Mouse (Mus musculus) ES-CJ7 (cell line): ENCODE measurements around the gene Pim1.

Source experiments
- DNase-seq: peaks from one replicate; pipeline ENCODE4 v3.0.0; 2011; ENCODE audit warnings: low read depth, low spot score

Gene Pim1

DNA sequence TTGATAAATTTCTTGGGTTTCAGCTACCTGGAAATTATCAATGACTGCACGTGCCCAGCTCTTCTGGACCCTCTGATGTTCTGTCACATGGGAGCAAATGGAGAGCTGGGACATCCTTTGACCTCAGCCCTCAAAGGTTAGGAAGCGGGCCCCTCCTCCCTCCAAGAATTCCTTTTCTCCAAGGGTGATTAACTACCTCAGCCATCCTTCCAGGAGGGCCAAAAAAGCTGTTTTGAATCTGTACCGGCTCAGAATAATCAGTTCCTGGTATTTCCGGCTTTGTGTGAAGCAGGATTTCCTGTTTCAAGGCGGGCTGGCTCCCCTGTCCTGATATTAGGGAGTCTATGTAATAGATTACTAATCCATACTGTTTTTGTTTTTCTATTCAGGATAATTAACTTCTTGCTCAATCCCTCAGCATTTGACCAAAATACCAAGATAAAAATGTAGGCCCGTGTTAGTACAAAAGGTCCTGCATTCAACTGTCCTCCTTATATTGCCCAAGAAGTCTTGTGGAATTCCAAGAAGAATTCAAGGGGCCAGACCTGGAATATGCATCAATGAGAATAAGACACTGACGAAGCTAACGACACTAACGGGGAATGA, 25.0 kb upstream of the Pim1 start:
- DNase-seq, result peak; percentile 86

DNA sequence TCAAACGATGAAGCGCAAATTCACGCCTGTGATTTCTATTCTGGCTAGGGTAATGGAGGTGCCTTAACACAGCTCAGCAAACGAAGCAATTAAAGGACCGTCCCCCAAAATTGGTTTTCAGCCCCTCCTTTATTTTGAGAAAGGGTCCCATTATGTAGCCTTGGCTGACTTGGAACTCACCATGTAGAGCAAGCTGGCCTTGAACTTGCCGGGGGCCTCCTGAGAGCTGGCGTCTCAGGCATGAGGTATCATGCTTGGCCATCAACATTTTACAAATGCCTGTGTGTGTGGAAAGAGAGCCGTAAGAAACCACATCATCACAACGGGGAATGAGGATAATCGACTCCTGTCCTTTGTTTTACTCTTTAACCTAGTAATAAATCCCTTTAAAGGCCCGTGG, 23.5 kb upstream of the Pim1 start:
- DNase-seq, result no peak

DNA sequence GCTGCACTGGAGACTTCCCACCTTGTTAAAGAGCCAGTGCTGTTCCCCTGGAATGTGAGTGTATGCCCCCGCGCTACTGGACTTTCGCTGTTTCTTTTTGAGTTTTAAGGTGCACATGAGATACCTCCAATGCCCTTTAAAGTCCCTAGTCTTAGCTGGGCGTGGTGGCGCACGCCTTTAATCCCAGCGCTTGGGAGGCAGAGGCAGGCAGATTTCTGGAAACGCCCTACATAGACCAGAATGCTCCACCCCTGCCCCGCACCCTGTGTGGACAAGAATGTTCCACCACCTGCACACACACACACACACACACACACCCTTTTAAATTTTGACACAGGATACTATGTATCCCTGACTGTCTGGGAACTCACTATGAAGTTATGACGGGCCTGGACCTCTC, 17.1 kb upstream of the Pim1 start:
- peak; percentile 42 for DNase-seq

DNA sequence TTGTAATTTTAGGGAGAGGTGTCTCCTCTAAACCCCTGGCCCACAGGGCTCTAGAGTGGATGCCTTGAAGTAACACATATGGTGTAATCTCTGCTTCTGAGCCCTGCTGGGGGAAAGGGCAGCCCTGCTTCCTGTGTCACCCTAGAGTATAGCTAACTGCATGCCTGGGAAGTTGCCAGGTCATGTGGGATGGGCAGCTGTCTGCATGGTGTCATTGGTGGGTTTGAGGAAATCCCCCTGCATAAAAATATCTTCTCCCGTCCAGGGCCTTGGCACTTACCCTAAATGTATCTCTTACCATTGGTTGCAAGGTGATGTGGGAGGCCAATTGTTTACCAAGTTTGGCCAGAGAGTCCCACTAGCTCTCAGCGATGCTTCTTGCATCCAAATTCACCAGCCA, 16.5 kb upstream of the Pim1 start:
- no peak for DNase-seq

DNA sequence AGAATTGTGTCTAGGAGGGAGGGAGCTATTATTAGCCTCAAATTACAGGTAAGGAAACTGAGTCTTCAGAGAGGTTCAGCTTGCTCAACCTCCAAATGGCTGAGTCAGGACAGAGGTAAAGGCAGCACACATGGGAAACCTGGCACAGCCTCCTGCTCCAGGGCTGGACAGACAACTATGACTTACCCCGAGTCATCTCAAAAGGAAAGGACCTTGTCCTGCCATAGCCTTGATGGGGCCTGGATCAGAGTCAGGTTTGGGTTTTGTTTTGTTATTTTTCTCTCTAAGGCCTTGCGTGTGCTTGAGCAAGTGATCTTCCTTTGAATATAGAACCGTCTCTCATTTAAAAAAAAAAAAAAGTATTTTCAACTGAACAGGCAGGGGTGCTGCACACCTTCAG, 15.4 kb upstream of the Pim1 start:
- no peak for DNase-seq

DNA sequence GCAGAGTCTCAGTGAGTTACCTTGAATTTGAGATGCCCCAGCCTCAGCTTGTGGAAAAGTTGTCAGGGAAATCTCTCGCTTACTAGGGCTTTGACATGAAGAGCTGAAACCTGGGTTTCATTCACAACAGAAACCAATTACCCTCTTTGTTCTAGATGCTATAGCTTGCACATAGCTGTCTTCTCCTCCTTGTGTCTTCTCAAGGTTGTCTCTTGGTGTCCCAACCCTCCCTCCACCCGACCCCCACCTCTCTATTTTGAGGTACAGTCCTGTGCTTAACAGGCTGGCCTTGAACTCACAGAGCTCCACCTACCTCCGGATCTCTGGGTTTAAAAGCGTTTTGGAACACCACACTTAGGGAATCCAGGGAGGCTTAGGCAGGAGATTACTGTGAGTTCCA, 14.1 kb upstream of the Pim1 start:
- peak; percentile 72 for DNase-seq

DNA sequence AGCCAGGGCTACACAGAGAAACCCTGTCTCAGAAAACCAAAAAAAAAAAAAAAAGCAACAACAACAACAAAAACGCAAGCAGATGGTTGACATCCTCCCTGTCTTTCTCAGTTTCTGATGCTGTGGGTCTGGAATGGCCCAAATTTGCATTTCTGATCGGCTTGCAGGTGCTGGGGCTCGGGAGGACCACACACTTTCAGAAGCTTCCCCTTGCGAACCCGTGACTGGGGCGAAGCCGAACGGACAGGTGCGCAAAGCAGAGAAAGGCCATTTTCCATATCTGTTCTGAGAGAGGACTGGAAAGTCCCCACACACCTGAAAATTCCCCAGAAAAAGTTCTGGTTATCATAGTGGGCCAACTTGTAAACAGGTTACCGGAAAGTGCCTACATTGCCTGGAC, 13.2 kb upstream of the Pim1 start:
- peak; percentile 61 for DNase-seq

DNA sequence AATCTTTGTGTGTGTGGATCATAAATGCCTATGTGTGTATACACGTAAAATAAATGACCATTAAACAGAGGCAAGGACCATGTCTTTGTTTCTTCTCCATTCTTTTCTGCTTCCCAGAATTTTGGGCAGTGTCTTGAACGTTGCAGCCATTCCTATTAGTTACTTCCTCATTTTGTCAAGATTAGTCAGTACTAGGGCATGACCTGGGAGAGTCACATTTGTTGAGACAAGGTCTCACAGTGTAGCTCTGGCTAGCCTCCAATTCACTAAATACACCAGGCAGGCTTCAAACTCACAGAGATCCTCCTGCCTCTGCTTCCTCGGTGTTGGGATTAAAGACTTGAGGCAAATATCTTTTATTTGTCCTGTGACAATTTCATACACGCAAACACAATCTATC, 12.3 kb upstream of the Pim1 start:
- no peak for DNase-seq

DNA sequence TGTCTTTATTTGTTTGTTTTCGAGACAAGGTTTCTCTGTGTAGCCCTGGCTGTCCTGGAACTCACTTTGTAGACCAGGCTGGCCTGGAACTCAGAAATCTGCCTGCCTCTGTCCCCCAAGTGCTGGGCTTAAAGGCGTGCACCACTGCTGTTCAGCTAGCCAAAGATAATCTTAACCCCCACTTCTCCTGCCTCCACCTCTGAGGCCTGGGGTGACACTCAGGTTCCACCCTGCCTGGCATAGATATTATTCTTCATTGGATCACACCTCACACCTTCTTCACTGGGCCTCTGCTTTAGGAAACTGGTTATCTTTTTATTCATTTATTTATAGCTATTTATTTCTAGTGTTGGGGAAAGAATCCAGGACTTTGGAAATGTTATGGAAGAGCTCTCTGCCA, 10.3 kb upstream of the Pim1 start:
- DNase-seq, result no peak

DNA sequence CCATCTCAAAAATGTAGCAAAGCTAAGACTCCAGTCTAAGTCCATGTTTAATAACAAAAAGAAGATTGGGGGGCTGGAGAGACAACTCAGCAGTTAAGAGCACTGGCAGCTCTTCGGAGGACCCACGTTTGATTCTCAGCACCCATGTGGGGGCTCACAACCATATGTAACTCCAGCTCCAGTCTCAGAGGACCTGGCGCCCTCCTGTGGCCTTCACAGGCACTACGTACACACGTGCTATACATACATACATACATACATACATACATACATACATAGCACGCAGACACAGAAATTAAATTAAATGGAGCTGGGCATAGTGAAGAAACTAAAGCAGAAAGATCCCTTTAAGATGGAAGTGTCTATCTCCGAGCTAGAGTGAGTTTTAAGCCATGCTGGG, 7.9 kb upstream of the Pim1 start:
- peak; percentile 56 for DNase-seq

DNA sequence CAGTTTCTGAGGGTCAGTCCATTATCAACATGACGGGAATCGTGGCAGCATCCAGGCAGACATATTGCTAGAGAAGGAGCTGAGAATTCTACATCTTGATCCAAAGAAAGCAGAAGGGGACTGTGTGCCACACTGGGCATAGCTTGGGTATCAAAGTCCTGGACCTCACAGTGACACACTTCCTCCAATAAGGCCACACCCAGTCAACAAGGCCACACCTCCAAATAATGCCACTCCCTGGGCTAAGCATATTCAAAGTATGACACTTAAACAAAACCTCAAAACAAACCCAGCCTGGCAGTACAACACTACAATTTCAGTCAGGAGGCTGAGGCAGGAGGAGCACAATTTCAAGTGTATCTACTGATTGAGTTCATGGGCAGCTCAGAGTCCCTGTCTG, 7.3 kb upstream of the Pim1 start:
- no peak for DNase-seq

DNA sequence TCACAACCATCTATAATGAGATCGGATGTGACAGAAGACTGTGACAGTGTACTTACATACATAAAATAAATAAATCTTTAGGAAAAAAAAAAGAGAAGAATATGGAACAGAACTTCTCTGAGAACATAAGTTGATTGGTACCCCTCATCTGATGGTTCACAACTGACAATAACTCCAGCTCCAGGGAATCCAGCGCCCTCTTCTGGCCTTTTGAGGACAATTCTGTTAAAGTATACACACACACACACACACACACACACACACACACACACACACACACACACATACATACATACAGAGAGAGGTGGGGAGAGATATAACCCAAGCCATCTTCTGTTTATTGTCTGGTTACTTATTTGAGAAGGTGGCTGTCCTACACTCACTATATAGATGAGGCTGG, 6.1 kb upstream of the Pim1 start:
- peak; percentile 48 for DNase-seq

DNA sequence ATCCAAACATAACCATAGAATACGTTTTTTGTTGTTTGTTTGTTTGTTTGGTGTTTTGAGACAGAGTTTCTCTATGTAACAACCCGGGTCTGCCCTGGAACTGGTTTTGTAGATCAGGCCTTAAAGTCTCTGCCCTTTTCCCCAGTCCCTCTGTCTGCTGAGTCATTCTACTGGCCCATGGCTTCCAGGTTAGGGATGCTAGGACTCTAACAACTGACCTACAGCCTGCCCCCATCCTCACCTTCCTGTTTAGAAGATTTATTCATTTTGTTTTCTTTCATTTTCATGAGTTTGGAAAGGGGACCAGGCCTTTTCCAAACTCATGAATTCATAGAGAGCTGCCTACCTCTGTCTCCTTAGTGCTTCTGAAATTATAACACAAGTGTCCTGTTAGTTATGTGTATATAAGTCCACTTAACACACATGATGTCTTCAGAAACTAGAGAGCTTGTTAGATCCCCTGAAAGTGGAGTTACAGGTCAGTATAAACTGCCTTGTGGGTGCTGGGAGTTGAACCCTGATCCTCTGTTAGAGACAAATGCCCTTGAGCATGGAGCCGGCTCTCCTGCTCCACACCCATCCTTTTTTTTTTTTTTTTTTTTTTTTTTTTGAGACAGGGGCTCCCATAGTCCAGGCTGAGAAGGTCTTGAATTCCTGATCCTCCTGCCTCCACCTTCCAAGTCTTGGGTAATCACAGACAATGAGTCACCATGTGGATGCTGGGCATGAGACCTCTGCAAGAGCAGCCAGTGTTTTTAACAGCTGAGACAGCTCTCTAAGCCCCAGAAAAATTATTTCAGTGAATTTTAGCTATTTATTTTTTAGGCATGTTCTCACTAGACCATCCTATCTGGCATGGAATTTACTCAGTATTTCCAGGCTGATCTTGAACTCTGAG, 5.0 kb upstream of the Pim1 start:
- peak; percentile 53 for DNase-seq

DNA sequence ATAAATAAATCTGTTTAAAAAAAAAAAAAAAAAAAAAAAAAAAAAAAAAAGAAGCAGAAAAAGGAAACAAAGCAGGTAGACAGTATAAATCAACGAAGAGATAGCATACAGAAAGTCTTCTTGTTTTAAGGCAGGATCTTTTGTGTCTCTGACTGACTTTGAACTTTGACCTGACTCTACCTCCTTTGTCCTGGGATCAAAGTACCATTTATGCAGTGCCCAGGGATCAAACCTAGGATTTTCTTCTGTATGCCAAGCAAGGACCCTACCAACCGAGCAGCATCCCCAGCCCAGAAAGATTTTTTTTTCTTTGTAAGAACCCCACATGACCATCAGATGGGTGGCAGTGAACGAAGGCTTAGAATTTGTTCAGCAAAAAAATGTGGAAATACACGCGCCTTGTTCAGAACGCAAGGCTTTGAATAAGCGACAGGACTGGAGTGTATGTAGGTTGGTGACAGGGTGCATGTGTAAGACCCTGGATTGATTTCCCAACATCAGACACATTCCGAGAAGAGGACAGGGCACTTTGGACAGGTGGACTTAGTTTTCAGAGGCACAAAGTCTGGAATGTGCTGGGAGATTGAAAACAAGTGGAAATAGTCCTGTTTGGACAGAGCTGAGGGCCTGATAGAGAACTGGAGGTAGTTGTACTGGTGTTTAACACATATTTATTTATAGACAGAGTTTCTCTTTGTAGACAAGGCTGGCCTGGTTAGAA, 2.1 kb upstream of the Pim1 start:
- no peak for DNase-seq

DNA sequence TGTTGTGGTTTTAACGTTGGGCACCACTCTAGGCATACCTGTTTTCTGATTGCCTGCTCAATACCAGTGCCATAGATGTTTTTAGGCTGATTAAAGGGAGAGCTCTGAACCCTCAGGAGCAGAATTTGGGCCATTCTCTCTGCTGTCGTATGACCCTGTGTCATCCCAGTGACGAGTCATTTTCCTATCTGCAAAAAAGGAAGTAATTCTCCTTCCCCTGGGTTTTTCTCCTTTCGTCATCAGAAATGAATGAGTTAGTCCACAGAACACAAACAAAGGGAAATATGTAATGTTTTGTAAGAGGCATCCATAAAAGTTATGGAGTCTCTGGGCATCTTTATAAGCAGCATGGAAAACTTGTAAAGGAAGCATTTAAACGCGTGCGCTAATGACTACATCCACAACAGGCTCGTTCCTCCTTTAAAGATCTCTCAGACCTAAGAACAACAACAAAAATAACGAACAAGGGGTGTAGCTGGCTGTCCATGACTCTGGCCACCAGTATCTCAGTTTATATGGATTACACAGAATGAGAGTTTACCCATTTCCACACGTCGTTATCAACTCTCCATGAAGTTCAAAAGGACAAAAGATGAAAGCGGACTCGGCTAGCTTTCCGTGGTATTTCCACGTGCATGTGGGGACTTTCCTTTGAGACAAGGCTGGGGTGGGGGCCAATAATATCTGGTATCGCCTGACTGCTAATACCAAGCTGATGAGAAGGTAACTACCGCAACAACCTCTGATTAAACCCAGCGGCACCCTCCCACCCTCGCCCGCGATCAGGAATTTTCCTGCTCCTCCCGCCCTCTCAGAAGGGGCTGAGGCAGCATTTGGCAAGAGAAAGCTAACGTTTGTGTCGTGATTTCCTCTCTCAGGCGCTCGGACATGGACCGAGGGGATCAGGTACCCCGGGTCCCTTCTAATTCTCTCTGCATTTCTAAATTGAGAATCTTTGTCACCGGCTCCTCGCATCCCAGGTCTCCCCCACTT, 1.3 kb upstream of the Pim1 start:
- DNase-seq, result peak; percentile 61

DNA sequence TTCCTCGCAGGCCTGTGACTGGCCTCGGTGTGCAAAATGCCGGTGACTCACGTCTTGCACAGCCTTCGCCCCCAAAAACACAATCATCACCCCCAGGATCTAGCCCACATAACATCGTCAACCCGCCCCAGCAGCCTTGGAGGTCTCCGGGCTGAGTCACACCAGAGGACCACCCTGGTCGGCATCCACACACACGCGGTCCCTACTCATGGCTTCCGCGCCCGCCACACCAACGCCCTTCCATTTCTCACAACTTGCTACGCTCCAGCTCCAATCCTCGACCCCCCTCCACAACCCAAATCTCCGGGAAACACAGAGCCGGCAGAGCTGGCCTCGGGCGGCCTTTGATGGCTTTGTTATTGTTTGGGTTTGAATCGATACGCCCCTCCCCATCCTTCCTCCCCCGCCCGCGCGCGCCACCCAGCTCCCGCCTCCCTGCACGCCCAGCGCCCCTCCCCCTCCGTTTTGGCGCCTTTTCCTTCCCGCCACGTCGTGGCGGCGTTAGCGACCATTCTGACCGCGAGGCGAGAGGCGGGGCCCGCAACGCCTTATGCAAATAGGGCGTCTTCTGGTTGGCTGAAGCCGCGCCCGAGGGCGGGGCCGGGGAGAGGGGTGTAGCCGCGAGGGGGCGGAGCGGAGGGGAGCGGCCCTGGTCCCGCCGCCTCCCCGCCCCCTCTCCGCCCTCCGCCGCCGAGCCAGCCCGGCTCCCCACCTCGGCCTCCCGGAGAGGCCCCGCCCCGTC, 411 bp upstream of the Pim1 start:
- peak; percentile 99 for DNase-seq

DNA sequence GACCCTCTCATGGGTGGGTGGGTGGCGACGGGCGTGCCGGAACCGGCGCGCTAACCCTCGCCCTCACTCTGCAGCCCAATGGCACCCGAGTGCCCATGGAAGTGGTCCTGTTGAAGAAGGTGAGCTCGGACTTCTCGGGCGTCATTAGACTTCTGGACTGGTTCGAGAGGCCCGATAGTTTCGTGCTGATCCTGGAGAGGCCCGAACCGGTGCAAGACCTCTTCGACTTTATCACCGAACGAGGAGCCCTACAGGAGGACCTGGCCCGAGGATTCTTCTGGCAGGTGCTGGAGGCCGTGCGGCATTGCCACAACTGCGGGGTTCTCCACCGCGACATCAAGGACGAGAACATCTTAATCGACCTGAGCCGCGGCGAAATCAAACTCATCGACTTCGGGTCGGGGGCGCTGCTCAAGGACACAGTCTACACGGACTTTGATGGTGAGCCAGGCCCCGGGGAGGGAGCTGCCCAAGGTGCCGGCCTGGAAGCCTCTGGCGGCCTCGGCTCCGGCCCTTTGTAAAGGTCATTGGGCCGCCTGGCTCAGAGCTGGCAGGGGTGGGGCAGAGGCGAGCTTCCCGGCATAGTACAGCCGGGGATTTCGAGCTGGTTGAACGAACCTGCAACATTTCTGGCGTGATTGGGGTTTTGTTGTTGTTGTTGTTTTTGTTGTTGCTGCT, 1.2 kb downstream of the Pim1 start:
- peak; percentile 84 for DNase-seq

DNA sequence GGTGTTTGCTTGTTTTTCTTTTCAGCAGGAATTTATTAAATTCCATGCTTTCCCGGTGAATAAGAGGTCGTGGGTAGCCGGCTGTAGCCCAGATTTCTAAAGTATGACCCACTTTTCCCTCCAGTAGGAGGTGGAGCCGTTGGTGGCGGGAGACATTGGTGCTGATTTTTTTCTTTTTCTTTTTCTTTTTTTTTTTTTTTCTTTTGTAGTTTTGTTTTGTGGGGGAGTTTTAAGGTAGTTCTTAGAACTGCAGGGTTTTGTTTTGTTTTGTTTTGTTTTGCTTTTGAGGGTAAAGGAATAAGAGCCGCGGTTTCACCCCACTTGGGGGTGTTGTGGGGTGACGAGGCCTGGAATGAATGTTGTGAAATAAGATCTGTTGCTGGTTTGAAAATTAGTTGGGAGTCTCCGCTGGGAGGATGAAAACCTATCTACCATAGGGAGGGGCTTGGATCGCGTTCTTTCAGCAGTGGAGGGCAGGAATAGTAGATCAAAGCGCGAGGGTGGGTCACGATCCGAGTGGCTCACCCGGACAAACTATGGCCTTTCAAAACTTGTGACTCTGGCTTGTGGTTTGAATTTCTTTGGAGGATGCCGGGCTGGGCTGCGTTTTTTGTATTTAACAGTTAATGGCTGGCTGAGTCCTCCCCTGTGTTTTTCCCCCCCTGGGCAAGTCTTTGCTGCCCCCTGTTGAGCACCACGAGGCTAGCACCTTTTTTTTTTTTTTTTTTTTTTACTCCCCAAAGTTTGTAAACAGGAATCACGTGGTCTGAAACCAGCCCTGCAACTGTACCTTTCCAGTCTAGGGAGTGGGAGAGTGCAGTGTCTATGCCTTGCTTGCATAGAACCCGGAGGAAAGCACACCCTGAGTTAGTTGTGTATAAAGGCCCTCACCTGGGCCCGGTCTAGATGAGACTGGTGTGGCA, 2.0 kb downstream of the Pim1 start:
- peak; percentile 88 for DNase-seq

DNA sequence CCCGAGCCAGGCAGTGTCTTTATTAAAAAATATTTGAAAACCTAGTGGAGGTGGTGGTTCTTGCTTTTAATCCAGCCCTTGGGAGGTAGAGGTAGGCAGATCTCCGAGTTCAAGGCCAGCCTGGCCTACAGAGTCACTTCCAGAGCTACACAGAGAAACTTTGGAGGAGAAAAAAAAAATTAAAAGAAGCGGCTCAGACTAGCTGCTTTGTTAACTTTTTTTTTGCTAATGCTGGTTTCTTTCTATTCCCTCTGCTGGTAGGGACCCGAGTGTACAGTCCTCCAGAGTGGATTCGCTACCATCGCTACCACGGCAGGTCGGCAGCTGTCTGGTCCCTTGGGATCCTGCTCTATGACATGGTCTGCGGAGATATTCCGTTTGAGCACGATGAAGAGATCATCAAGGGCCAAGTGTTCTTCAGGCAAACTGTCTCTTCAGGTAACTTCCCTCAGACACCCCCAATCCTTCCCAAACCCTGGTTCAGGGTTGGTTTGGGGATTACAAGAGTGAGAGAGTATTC, 3.0 kb downstream of the Pim1 start:
- no peak for DNase-seq
